Mouse (Mus musculus) spleen, adult 2 months (tissue): Measurements from ENCODE around the gene Msh5.

Experiments used
- CTCF ChIP-seq: fragments of 200-500 bp; IDR thresholded peaks from 2 replicates; pipeline ENCODE4 v1.5.1; 2011; ENCODE audit warnings: mild to moderate bottlenecking, inconsistent platforms; ENCODE audit not compliant: insufficient read depth, insufficient read length, insufficient replicate concordance; ENCODE audit errors: extremely low read depth
- POLR2A ChIP-seq: fragments of 200-500 bp; IDR thresholded peaks from 2 replicates; pipeline ENCODE4 v1.6.1; 2011; ENCODE audit warnings: low read depth, low read length, inconsistent platforms

- TF ChIP-seq CTCF (no peak), POLR2A (no peak)
Measured at GRCm38 (mm10) chr17:35017706-35018030, 28.9 kb downstream of the Msh5 start.
